In the genomic region with DNA sequence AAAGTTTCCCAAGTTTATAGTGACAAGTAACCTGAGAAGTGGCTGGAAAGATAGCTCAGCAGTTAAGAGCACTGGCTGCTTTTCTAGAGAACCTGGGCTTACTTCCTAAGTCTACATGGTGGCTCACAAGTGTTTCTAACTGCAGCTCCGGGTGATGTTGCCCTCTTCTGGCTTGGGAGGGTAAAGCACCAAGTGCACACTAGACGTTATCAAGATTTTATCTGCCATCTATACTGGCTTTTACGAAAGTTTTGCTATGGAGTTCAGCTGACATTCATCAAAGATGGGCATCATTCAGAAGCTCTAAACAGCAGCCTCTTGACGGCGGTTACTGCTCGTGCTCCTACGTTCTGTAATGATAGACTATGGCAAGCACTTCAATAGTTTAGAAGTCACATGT, we compare ENCODE assay signal across 8 mouse cellular contexts. TPM values are rescaled to one million over a fixed set of nuclear protein-coding genes. Genes with fewer than 3 reads are reported as not detected.
DNase-seq lines count a peak whose midpoint lies in the region; ATAC-seq lines count a peak whose summit lies in the region.

No protein-coding gene starts in this region.

- no peak for ATAC-seq in cerebellum, adult (ENCODE audit: insufficient number of reproducible peaks, low FRiP score, low TSS enrichment)

- DNase-seq in cerebellum, adult 11 months, result peak; percentile 28
- peak; percentile 57 for DNase-seq in cerebellum, adult 9-10 months
- DNase-seq in frontal cortex, adult 2 months (ENCODE audit: extremely low spot score in 1 of 2, low spot score in 1 of 2), result peak; percentile 26 to 83
- peak; percentile 90 for DNase-seq in induced T-regulatory cell, adult 2 months (ENCODE audit: low read depth)
- DNase-seq in left cerebral cortex, adult 18-20 months (ENCODE audit: low spot score in 2 of 2), result peak; percentile 70 to 71
- DNase-seq in lung, postnatal 4 days, result peak; percentile 66 to 85
- DNase-seq in skeletal muscle tissue, adult 2 months (ENCODE audit: low read depth, low spot score), result peak; percentile 81

RNA-seq across cellular contexts. Expression of gene 2210016F16Rik, which starts 2.9 kb away (rescaled TPM):
- 8.2 and 8.5 TPM in 2 replicates for polyA plus RNA-seq in frontal cortex, adult 2 months (2012; rRNA removed)
- 1 to 10 TPM; 7.8 to 8.0 TPM for total RNA-seq in left cerebral cortex, adult 18-20 months (2021)

RNA-seq across cellular contexts. Expression of gene Rmi1, which starts 14.1 kb away (rescaled TPM):
- polyA plus RNA-seq in frontal cortex, adult 2 months (2012; rRNA removed), result 12.8 and 13.0 TPM in 2 replicates
- total RNA-seq in left cerebral cortex, adult 18-20 months (2021), result 10 to 100 TPM; 12.8 to 15.5 TPM

RNA-seq across cellular contexts. Expression of gene Hnrnpk, which starts 15.2 kb away (rescaled TPM):
- polyA plus RNA-seq in frontal cortex, adult 2 months (2012; rRNA removed), result 394 and 489 TPM in 2 replicates
- total RNA-seq in left cerebral cortex, adult 18-20 months (2021), result 100 to 1,000 TPM; 599 to 626 TPM

RNA-seq across cellular contexts. Expression of gene Kif27, which starts 29.0 kb away (rescaled TPM):
- polyA plus RNA-seq in frontal cortex, adult 2 months (2012; rRNA removed), result 1.5 and 1.7 TPM in 2 replicates
- total RNA-seq in left cerebral cortex, adult 18-20 months (2021), result 1 to 10 TPM; 3.6 to 3.8 TPM

Comparison
In these comparisons a context has a peak if more than half of its experiments do, and no peak if none do; other contexts are left out.
1. DNase-seq: peak in every context shown above with its lines; median percentile 90 in induced T-regulatory cell, adult 2 months; 81 in skeletal muscle tissue, adult 2 months; 76 in lung, postnatal 4 days; 70 in left cerebral cortex, adult 18-20 months; 57 in cerebellum, adult 9-10 months; 54 in frontal cortex, adult 2 months; 28 in cerebellum, adult 11 months.